Mouse (Mus musculus) cerebellum, postnatal 36 days (tissue): Measurements from ENCODE around the gene Gm38393.

Experiments
- DNase-seq, 2 experiments: peaks; one replicate each; pipeline ENCODE4 v3.0.0; 2021 to 2022; ENCODE audit warnings: mixed read lengths in 2 of 2

Gene Gm38393

DNA sequence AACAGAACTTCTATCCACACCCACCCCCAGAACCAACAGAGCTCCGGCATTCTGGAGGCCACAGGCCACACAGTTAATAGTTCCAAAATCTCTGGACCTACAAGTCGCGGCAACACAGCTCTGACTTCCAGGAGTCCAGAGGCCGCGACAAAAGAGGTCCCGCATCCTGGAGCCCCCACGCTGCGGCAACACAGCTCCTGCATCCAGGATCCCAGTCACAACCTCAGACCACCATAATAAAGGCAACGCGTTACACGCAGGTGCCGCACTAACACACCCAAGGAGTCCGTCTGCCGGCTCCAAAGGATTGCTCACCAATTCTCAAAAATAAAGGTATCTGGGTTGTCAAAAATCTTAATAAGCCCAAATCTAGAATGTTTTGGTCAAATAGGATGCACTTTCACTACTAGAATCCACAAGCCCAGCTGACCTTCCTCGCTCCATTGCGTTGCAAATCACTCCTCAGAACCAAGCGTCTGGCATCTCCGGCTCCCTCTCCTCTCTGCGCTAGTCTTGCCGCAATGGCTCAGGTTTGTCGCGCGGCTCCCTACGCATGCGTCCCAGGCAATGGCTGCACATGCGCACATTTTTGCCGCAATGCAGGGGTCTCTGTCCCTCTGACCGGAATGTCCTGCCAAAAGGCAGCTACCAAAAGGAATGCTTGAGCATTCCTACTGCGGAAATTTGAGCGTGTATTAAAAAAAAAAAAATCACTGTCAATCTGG is at the start of gene Gm38393, which contains the start of gene Snurf:
Gene Gm38393 (minus strand): TSS at position 459 of the 725 bp plus-strand sequence.
Gene Snurf (minus strand): TSS at position 444 of the 725 bp plus-strand sequence.
- DNase-seq: peak; percentile 93 to 94

- peak; percentile 73 to 77 for DNase-seq
Observed at GRCm38 (mm10) chr7:60047481-60048201, 42.8 kb upstream of the Gm38393 start.

GRCm38 (mm10) chr7:60013186-60013585 is 8.3 kb upstream of the Gm38393 start:
- no peak for DNase-seq

DNA sequence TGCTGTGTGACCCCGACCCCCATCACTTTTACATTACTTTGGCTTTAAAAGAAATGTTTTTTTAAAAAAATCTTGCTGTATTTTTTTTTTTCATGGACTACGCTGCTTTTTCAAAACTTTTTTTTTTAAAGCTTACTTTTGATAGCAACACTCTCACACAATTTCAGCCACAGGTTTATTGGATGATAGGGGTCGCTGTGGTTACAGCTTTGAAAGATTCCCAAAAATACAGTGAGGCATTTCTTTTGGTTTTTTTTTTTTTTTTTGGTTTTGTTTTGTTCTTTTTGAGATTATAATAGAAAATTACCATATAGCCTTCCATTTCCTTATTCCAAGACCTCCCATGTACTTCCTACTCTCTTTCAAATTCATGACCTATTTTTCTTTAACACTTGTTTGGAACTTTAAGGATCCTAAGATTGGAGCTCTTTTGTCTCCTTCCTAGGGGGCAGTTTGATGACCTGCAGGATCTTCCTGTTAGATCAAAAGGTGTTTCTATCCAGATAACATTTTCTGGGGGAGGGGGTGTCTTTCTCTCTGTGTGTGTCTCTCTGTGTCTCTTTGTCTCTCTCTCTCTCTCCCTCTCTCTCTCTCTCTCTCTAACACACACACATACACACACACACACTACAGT is 3.0 kb upstream of the Gm38393 start:
- no peak for DNase-seq

DNA sequence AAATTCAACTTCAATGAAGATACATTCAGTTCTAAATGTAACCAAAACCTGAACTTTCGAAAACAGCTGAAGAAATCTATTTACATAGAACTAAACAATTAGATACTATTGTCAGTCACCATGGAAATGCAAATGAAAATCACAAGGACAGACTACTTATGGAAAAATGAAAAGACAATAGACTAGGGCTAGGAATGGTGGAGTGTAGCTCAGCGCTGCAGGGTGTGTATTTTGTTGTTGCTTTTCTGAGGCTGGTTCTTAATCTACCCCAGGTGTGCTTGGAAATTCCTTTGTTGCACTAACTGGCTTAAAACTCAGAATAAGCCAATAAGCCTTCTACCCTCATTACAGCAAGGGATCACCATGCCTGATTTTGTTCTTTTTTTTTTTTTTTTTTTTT is 1.4 kb upstream of the Gm38393 start:
- no peak for DNase-seq

DNA sequence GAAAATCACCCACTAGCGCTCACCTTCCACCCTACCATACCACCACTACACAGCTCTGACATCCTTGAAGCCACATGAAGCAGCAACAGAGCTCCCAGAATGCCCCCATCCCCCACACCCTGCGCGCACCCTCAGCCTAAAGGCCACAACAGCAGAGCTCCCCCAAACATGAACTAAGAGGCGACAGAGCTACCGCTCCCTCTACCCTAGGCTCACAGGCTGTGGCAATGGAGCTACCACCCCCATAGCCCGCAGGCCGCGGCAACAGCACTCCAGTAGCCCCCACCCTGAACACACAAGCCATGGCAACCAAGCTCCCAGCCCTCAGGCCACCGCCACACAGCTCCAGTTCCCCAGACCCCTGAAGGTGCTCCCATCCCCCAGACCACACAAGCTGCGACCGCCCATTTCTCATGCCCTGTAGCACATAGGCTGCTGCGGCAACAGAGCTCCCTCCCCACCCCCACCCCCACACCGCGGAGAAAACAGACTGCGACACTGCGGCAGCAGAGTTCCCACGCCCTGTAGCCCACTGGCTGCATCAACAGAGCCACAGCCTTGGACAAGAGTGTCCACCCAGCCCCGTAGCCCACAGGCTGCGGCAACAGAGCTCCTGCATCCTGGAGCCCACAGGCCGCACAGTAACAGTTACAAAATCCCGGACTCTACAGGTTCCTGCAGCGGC is 801 bp downstream of the Gm38393 start:
- peak; percentile 32 to 50 for DNase-seq

- peak; percentile 48 to 57 for DNase-seq
Observed at GRCm38 (mm10) chr7:60003006-60003865, 1.6 kb downstream of the Gm38393 start.

GRCm38 (mm10) chr7:59978646-59979045 is 26.2 kb downstream of the Gm38393 start:
- no peak for DNase-seq
